Mouse (Mus musculus) heart, adult 2 months (tissue): ENCODE measurements around the gene Rwdd2a. TPM values are rescaled to one million over a fixed set of nuclear protein-coding genes. Genes with fewer than 3 reads are reported as not detected.

ENCODE experiments used
- DNase-seq, 2 experiments: peaks; one replicate each; pipeline ENCODE4 v3.0.0; 2021
- H3K27ac ChIP-seq: fragments of 200-600 bp; 2 replicates; pipeline ENCODE4 v1.8.1; 2022
- H3K27me3 ChIP-seq: fragments of 200-500 bp; 2 replicates; pipeline ENCODE4 v1.6.1; 2012; ENCODE audit warnings: mild to moderate bottlenecking, low read length, inconsistent platforms, mixed read lengths; ENCODE audit not compliant: control insufficient read depth, insufficient read depth
- H3K36me3 ChIP-seq: fragments of 200-500 bp; 2 replicates; pipeline ENCODE4 v1.6.1; 2012; ENCODE audit warnings: low read length, inconsistent platforms; ENCODE audit not compliant: control insufficient read depth, insufficient read depth
- H3K4me1 ChIP-seq: fragments of 200-500 bp; 2 replicates; pipeline ENCODE4 v1.6.1; 2011; ENCODE audit warnings: low read length; ENCODE audit not compliant: control insufficient read depth, insufficient read depth
- H3K4me3 ChIP-seq: fragments of 200-600 bp; 2 replicates; pipeline ENCODE4 v1.8.1; 2022
- H3K79me2 ChIP-seq: fragments of 200-500 bp; replicated peaks from 2 replicates; pipeline ENCODE4 v1.6.1; 2012; ENCODE audit warnings: mild to moderate bottlenecking, inconsistent platforms, low read length, moderate library complexity, mixed read lengths; ENCODE audit not compliant: control insufficient read depth, insufficient read depth
- H3K9ac ChIP-seq: fragments of 200-500 bp; 2 replicates; pipeline ENCODE4 v1.6.1; 2012; ENCODE audit warnings: low read depth, mild to moderate bottlenecking, control low read depth, inconsistent platforms, low read length, mixed read lengths
- CTCF ChIP-seq: fragments of 200-600 bp; IDR thresholded peaks from 2 replicates; pipeline ENCODE4 v1.8.1; 2022; ENCODE audit warnings: antibody characterized with exemption, mild to moderate bottlenecking, moderate library complexity
- EP300 ChIP-seq: fragments of 200-500 bp; IDR thresholded peaks from 2 replicates; pipeline ENCODE4 v1.6.1; 2011; ENCODE audit warnings: low read depth, low read length, control low read depth; ENCODE audit not compliant: insufficient read depth
- POLR2A ChIP-seq: fragments of 200-500 bp; IDR thresholded peaks from 2 replicates; pipeline ENCODE4 v1.6.1; 2011; ENCODE audit warnings: mild to moderate bottlenecking, low read depth, low read length, control low read depth; ENCODE audit not compliant: insufficient read depth
- WGBS: fragments of 180-500 bp; shearing (Covaris S2); methylation state at CpG from one replicate; pipeline ENCODE4 v1.1.7; 2018; 5-methylcytosine and 5-hydroxymethylcytosine counted together
- intact Hi-C: fragments of 180-260 bp; cut with DNase I; formaldehyde crosslinking; loops from one replicate; pipeline ENCODE4 v1.15.1; 2025
- long read RNA-seq: library from polyadenylated mRNA; stranded (forward); transcript quantifications from one replicate; pipeline ENCODE4 v2.0.0, GENCODE M21; 2021
- polyA plus RNA-seq: library from polyadenylated mRNA; depleted of rRNA; stranded (reverse); fragments of >200 nt; gene quantifications from 2 replicates; pipeline ENCODE4 v1.2.3, GENCODE M21; 2012; rRNA removed
- total RNA-seq, 2 experiments: library from RNA; stranded (reverse); gene quantifications; 2 replicates each; pipeline ENCODE4 v1.2.3; 2021

Rwdd2a gene
- total RNA-seq: under 1 TPM; 0.27 to 0.47 TPM
- 0.64 and 0.86 TPM in 2 replicates for polyA plus RNA-seq
- long read RNA-seq, partial matches to known transcripts: 0 of 1 reads
- long read RNA-seq, other reads (novel, unspliced or antisense): 0 of 1 reads

DNA sequence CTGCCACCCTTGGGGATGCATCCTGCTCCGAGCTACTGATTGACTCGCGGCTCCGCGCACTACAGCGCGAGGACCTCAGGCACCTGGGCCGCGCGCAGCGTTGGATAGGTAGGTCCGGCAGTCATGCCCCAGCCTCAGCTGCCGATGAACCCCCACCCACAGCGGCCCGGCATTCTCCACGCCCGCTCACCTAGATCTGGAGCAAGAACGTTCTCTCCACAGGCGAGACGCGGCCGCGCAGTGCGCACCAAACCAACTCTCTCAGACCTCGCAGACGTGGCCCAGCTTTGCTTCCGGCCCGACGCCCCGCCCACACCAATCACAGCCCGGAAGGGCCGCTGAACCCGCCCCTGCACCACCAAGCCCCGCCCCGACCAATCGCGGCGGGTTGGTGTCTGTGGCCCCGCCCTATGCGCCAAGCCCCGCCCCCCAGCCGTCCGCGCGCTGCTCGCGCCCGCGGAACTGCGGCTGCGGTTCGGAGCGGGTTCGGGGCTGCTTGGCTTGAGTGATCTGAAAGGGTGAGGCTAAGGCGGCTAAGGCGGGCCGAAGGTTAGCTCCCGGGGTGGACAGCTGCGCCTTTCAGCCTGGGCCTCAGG lies at the start of gene Rwdd2a, which contains the start of gene Pgm3:
Gene Rwdd2a, plus strand, starts transcription at position 452 of the 596 bp plus-strand sequence.
Gene Pgm3, minus strand, starts transcription at position 303 of the 596 bp plus-strand sequence.
- Histone ChIP-seq H3K9ac (peak within 1 kb of the TSS; percentile 85), H3K79me2 (no peaks in the 10 kb centered on the region), H3K4me3 (peak within 1 kb of the TSS; percentile 79), H3K27me3 (no peaks in the 10 kb centered on the region), H3K36me3 (no peaks in the 10 kb centered on the region), H3K27ac (peak within 1 kb of the TSS; percentile 62), H3K4me1 (peaks cover 4% of the 10 kb centered on the region)
- TF ChIP-seq EP300: no peak
- no peak for TF ChIP-seq CTCF
- TF ChIP-seq POLR2A: peak; percentile 91
- intact Hi-C loops: loop anchor here (2.0 to 10.0 kb wide), 3 partner anchors 105 to 817 kb away; partner anchors contain the start of genes Cyb5r4 and Dop1a
- DNase-seq: peak; percentile 96 to 97
- WGBS: under 1% methylated on average over 59 of the region's 59 CpGs

DNA sequence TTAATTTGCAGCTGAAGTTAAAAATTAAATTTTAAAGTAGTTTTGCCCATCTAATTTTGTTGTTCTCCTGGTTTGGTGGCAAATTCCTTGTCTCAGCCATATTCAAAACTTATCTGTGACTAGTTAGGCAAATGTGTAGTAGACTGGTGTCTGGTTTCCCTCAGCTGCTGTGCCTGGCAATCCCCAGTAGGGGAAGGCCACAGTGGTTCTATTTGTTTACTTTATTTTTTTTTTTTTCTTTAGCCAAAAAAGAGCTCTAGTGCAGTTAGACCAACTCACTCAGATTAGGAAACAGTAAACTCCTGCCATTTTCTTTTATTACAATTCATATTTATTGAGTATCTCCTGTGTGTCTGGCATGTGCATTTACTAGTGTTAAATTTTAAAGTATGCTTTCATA lies 49.5 kb upstream of the Rwdd2a start:
- intact Hi-C loops: no loop called here
- no peak for DNase-seq
- no peak for TF ChIP-seq EP300
- no peak for TF ChIP-seq POLR2A
- no peak for TF ChIP-seq CTCF
- no peak overlapping the region for H3K27ac ChIP-seq
- no peaks in the 10 kb centered on the region for H3K4me1 ChIP-seq
- H3K4me3 ChIP-seq: no peak overlapping the region
- H3K36me3 ChIP-seq: peaks cover 2% of the 10 kb centered on the region
- no peaks in the 10 kb centered on the region for H3K79me2 ChIP-seq
- no peaks in the 10 kb centered on the region for H3K27me3 ChIP-seq
- no peak overlapping the region for H3K9ac ChIP-seq

GRCm38 (mm10) chr9:86525600-86525999 lies 46.2 kb upstream of the Rwdd2a start:
- WGBS: 22% methylated on average over 2 of the region's 2 CpGs
- Histone ChIP-seq H3K27ac (no peak overlapping the region), H3K9ac (no peak overlapping the region), H3K36me3 (peaks cover 2% of the 10 kb centered on the region), H3K79me2 (no peaks in the 10 kb centered on the region), H3K4me3 (no peak overlapping the region), H3K27me3 (no peaks in the 10 kb centered on the region), H3K4me1 (no peaks in the 10 kb centered on the region)
- intact Hi-C loops: no loop called here
- TF ChIP-seq EP300 (no peak), POLR2A (no peak), CTCF (no peak)
- DNase-seq: no peak

DNA sequence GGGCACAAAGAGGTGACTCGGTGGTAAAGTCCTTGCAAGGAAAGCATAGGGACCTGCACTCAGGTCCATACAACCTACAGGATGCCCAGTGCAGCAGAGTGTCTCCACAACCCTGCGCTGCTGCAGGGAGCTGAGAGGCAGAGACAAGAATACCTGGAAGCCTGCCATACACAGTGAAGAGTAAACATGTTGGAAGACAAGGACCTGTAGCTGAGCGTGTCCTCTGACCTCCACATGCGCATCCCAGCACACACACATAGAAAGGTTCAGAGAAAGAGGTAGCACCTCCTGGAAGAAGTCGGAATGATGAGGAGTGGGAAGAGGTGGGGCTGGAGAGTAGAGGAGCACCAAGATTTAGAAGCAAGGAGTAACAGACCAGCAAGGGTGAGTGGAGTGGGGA lies 37.7 kb upstream of the Rwdd2a start:
- no peaks in the 10 kb centered on the region; the same call in 1 of the 2 replicates for H3K36me3 ChIP-seq
- no peak for TF ChIP-seq EP300
- no peak for TF ChIP-seq CTCF
- no peak for TF ChIP-seq POLR2A
- WGBS: 86% methylated on average over 5 of the region's 5 CpGs

GRCm38 (mm10) chr9:86543451-86543850 lies 28.3 kb upstream of the Rwdd2a start:
- no peaks in the 10 kb centered on the region for H3K4me1 ChIP-seq
- DNase-seq: no peak
- no peak for TF ChIP-seq CTCF
- no peak for TF ChIP-seq EP300
- no peak for TF ChIP-seq POLR2A
- H3K9ac ChIP-seq: no peak overlapping the region
- no peaks in the 10 kb centered on the region for H3K27me3 ChIP-seq
- H3K79me2 ChIP-seq: no peaks in the 10 kb centered on the region
- intact Hi-C loops: no loop called here
- WGBS: 97% methylated on average over 3 of the region's 3 CpGs
- H3K27ac ChIP-seq: no peak overlapping the region
- H3K4me3 ChIP-seq: no peak overlapping the region
- peaks cover 7% of the 10 kb centered on the region for H3K36me3 ChIP-seq

More for the DNA sequence above, 37.7 kb upstream of the Rwdd2a start:
- intact Hi-C loops: no loop called here
- DNase-seq: no peak
- no peaks in the 10 kb centered on the region for H3K4me1 ChIP-seq
- no peak overlapping the region for H3K27ac ChIP-seq
- no peaks in the 10 kb centered on the region for H3K79me2 ChIP-seq
- no peak overlapping the region for H3K9ac ChIP-seq
- H3K27me3 ChIP-seq: no peaks in the 10 kb centered on the region
- H3K4me3 ChIP-seq: no peak overlapping the region

DNA sequence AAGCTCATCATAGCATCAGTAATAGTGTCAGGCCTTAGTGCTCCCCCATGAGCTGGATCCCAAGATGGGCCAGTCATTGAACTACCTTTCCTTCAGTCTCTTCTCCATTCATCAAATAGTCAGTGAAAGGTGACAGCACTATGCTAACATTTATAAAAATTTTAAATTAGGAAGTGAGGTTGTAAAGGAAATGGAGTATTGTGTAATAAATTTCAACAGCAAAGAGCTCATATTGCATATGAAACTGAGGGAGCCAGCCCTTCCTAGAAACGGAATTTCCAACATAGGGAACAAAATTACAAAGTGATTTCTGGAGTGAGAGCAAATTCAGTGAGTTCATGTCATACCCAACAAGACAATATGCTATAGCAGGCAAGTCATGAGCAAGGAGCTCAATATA lies 27.2 kb upstream of the Rwdd2a start:
- TF ChIP-seq EP300: no peak
- TF ChIP-seq POLR2A: no peak
- TF ChIP-seq CTCF: no peak
- no peak overlapping the region for H3K4me3 ChIP-seq
- no peak overlapping the region for H3K27ac ChIP-seq
- intact Hi-C loops: no loop called here
- no peaks in the 10 kb centered on the region for H3K27me3 ChIP-seq
- 62% methylated on average over 1 of the region's 1 CpGs for WGBS
- no peaks in the 10 kb centered on the region for H3K79me2 ChIP-seq
- H3K4me1 ChIP-seq: no peaks in the 10 kb centered on the region
- no peak overlapping the region for H3K9ac ChIP-seq
- peaks cover 7% of the 10 kb centered on the region for H3K36me3 ChIP-seq
- no peak for DNase-seq
